Mouse (Mus musculus) erythroblast, embryonic 14.5 days (primary cell): ENCODE results near the gene Capn7. TPM values are rescaled to one million over a fixed set of nuclear protein-coding genes. Genes with fewer than 3 reads are reported as not detected.

Source experiments
- H3K27me3 ChIP-seq: 2 replicates; pipeline ENCODE4 v1.6.1; 2012; ENCODE audit warnings: inconsistent platforms; ENCODE audit not compliant: control insufficient read depth
- H3K36me3 ChIP-seq: 2 replicates; pipeline ENCODE4 v1.6.1; 2012; ENCODE audit warnings: mild to moderate bottlenecking, inconsistent platforms; ENCODE audit not compliant: control insufficient read depth
- H3K4me1 ChIP-seq: 2 replicates; pipeline ENCODE4 v1.6.1; 2012; ENCODE audit warnings: inconsistent platforms; ENCODE audit not compliant: control insufficient read depth
- H3K4me3 ChIP-seq: replicated peaks from 2 replicates; pipeline ENCODE3; 2012; ENCODE audit warnings: moderate library complexity, mild to moderate bottlenecking, inconsistent platforms
- H3K9me3 ChIP-seq: 2 replicates; pipeline ENCODE4 v1.6.1; 2012; ENCODE audit warnings: low read length, inconsistent platforms, mixed read lengths; ENCODE audit not compliant: control insufficient read depth
- GATA1 ChIP-seq: IDR thresholded peaks from 2 replicates; pipeline ENCODE4 v1.6.1; 2012; ENCODE audit warnings: low read length, inconsistent platforms, mixed read lengths
- TAL1 ChIP-seq: IDR thresholded peaks from 3 replicates; pipeline ENCODE4 v1.6.1; 2012; ENCODE audit warnings: low read length, inconsistent platforms, mixed read lengths
- polyA plus RNA-seq: library from polyadenylated mRNA; stranded (reverse); fragments of >175 nt; gene quantifications from 2 replicates; pipeline ENCODE4 v1.2.3, GENCODE M21; 2012

Gene Capn7
- polyA plus RNA-seq, 1 experiment: 0.19 TPM

- no peaks in the 10 kb centered on the region for H3K27me3 ChIP-seq
- peaks cover 80% of the 10 kb centered on the region for H3K36me3 ChIP-seq
- TF ChIP-seq TAL1 (no peak), GATA1 (no peak)
- H3K4me3 ChIP-seq: no peak overlapping the region
- peaks cover 19% of the 10 kb centered on the region for H3K4me1 ChIP-seq
- H3K9me3 ChIP-seq: no peaks in the 10 kb centered on the region
Measured at GRCm38 (mm10) chr14:31345367-31345766, 8.9 kb downstream of the Capn7 start.

DNA sequence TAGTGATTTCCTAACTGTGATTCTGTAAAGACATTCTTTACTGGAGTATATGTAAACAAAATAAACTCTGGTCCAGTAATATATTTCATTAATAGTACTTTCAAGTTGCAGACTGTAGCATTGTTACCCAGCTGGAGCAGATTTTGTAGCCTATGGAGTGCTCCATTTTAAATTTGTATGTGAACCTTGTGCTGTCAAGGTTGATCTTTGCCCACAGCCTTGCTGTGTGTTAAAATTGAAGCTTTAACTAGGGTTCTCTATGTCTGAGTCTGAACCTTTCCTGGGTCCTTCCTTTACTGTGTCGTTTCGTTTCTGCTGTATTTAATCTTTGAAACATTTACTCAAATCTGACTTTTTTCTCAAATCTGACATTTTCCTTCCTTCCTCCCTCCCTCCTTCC lies 25.8 kb downstream of the Capn7 start:
- Histone ChIP-seq H3K9me3 (peaks cover 3% of the 10 kb centered on the region; the same call in 1 of the 2 replicates), H3K4me3 (no peak overlapping the region), H3K27me3 (no peaks in the 10 kb centered on the region), H3K36me3 (peaks cover 88% of the 10 kb centered on the region), H3K4me1 (peaks cover 6% of the 10 kb centered on the region)
- TF ChIP-seq GATA1: no peak
- TF ChIP-seq TAL1: no peak

- Histone ChIP-seq H3K4me1 (peaks cover 6% of the 10 kb centered on the region), H3K4me3 (no peak overlapping the region), H3K36me3 (peaks cover 92% of the 10 kb centered on the region), H3K9me3 (peaks cover 3% of the 10 kb centered on the region; the same call in 1 of the 2 replicates), H3K27me3 (no peaks in the 10 kb centered on the region)
- TF ChIP-seq TAL1 (no peak), GATA1 (no peak)
Measured at GRCm38 (mm10) chr14:31364589-31364988, 28.2 kb downstream of the Capn7 start.

DNA sequence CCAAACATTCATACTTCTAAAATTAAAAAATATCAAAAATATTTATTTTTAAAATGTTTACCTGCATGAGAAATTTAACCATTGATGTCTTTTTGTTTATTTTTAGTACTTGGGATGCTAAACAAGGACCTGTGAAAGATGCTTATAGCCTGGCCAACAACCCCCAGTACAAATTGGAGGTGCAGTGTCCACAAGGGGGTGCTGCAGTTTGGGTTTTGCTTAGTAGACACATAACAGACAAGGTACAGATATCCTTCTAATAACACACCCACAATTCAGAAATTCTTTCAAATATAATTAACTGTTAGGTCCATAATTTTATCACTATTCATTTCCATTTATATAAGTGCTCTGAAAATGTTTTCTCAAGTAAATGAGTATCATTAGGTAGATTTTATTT lies 28.9 kb downstream of the Capn7 start:
- Histone ChIP-seq H3K27me3 (no peaks in the 10 kb centered on the region), H3K9me3 (peaks cover 3% of the 10 kb centered on the region; the same call in 1 of the 2 replicates), H3K4me3 (no peak overlapping the region), H3K4me1 (peaks cover 6% of the 10 kb centered on the region), H3K36me3 (peaks cover 92% of the 10 kb centered on the region)
- TF ChIP-seq GATA1 (no peak), TAL1 (no peak)

GRCm38 (mm10) chr14:31367951-31368350 lies 31.5 kb downstream of the Capn7 start:
- Histone ChIP-seq H3K9me3 (peaks cover 3% of the 10 kb centered on the region; the same call in 1 of the 2 replicates), H3K36me3 (peaks cover 91% of the 10 kb centered on the region), H3K4me1 (peaks cover 4% of the 10 kb centered on the region), H3K4me3 (no peak overlapping the region), H3K27me3 (no peaks in the 10 kb centered on the region)
- no peak for TF ChIP-seq GATA1
- TF ChIP-seq TAL1: no peak

DNA sequence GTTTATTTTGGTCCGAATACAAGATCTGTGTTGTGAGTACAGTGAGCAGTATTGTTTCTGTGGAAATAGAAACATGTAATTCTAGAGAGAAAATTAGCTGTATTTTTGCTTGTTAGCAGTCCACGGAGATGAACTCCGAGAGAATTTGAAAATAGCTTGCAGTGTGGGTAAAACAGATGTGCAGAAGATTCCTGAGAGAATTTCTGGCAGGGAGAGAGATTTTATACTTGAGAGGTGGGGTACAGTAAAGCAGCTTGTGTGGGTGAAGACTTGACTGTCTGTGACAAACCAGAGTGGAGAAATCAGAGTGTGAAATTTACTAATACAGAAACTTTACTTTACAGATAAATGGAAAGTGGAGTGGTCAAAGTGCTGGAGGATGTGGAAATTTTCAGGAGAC lies 32.9 kb downstream of the Capn7 start:
- no peak overlapping the region for H3K4me3 ChIP-seq
- no peaks in the 10 kb centered on the region for H3K9me3 ChIP-seq
- peaks cover 91% of the 10 kb centered on the region for H3K36me3 ChIP-seq
- H3K27me3 ChIP-seq: no peaks in the 10 kb centered on the region
- TF ChIP-seq TAL1 (no peak), GATA1 (no peak)
- H3K4me1 ChIP-seq: peaks cover 4% of the 10 kb centered on the region

DNA sequence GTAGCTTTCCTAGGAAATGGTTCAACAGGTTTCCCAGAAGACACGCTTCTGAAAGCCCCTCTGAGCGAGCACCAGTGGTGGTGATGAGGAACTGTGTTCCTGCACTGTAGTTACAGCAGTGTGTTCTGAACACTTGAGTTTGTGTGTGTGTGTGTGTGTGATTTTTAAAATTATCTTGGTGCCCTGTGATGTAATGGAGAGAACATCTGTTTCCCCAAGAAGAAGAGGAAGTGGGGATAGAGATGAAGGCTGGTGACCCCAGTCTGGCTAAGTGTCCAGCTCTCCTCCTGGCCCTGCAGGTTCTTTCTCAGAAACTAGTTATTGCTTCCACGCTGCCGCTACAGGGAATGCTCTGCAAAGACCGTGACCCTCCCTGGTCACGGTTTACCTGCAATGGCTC lies 38.0 kb downstream of the Capn7 start:
- Histone ChIP-seq H3K4me3 (no peak overlapping the region), H3K9me3 (no peaks in the 10 kb centered on the region), H3K36me3 (peaks cover 86% of the 10 kb centered on the region), H3K4me1 (no peaks in the 10 kb centered on the region), H3K27me3 (no peaks in the 10 kb centered on the region)
- TF ChIP-seq TAL1 (no peak), GATA1 (no peak)

DNA sequence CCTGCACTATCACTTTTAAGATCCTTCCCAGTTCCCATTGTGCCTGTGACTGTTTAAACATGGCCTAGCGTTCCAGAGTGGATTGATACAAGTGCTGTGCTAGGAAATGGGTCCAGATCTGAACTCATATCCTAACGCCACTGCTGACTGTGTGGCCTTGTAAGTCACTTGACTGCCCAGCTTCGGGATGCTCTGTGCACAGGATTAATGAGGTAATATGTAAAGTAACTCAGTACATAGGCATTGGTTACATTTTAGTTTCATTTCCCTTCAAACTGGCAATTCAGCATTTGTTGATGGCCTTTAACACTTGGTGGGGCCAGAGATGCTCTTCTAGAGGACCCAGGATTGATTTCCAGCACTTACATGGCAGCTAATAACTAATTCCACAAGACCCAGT lies 39.9 kb downstream of the Capn7 start:
- Histone ChIP-seq H3K9me3 (no peaks in the 10 kb centered on the region), H3K4me3 (no peak overlapping the region), H3K4me1 (no peaks in the 10 kb centered on the region), H3K27me3 (no peaks in the 10 kb centered on the region), H3K36me3 (peaks cover 67% of the 10 kb centered on the region)
- TF ChIP-seq GATA1 (no peak), TAL1 (no peak)

DNA sequence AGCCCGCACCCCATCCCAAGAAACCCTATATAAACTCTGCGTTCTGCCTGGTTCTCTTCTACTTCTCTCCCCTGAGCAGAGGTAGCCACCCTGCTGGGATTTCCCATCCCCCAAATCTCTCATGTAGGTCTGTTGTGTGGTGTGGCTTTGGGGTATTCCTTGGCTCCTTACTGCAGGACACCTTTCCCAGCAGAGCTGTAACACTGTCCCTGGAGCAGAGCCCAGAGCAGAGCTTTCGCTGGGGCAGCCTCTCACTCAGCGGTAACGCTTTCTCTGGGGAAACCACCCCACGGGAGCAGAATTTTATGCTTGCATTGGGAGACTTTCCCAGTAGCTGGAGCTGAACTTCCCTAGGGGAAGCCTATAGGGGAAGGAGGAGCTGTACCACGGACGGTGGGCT lies 45.8 kb downstream of the Capn7 start:
- TF ChIP-seq TAL1: no peak
- TF ChIP-seq GATA1: no peak
- no peaks in the 10 kb centered on the region for H3K9me3 ChIP-seq
- peaks cover 13% of the 10 kb centered on the region for H3K36me3 ChIP-seq
- no peak overlapping the region for H3K4me3 ChIP-seq
- no peaks in the 10 kb centered on the region for H3K27me3 ChIP-seq
- H3K4me1 ChIP-seq: peaks cover 2% of the 10 kb centered on the region; the same call in 1 of the 2 replicates

- H3K4me3 ChIP-seq: no peak overlapping the region
- H3K27me3 ChIP-seq: no peaks in the 10 kb centered on the region; the same call in 1 of the 2 replicates
- TF ChIP-seq TAL1: no peak
- TF ChIP-seq GATA1: no peak
- peaks cover 2% of the 10 kb centered on the region; the same call in 1 of the 2 replicates for H3K4me1 ChIP-seq
- no peaks in the 10 kb centered on the region for H3K9me3 ChIP-seq
- peaks cover 8% of the 10 kb centered on the region; the same call in 1 of the 2 replicates for H3K36me3 ChIP-seq
Measured at GRCm38 (mm10) chr14:31383470-31384050, 47.1 kb downstream of the Capn7 start.
